8 mouse cellular contexts compared by ENCODE assay signal in the genomic region with DNA sequence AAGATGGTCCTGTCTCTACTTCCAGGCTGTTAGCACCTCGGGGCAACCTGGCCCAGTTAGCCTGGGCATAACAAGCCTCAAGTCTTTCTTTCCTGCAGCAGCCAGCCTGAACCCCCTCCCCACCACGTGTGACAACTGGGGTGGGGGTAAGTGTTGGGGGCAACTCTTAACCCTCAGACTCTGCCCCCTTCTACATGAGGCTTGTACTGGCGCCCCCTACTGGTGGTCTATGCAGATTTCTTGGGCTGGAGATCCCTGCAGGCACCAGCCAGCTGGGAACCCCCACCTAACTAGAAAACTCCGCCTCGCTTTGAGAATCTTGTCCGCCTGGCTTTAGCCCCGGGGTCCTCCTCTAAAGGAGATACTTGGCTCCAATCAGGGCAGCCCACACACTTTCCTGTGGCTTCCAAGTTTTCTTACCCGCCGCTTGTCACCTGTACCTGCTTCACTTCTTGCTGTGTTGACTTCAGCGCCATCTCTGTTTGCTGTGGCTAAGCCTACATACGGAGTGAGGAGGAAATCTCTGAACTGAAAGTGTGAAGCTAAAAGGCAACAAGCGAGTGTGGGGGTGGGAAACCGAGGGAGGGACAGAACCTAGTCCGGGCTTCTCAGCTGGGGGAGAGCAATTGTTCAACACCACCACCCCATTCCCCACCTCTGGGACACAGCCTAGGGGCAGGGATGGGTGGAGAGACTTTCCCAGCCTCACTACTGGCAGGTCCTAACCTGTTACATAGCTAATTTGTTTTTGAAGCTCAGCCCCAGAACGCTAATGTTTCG. TPM values are rescaled to one million over a fixed set of nuclear protein-coding genes. Genes with fewer than 3 reads are reported as not detected.
DNase-seq lines count a peak whose midpoint lies in the region; ATAC-seq and TF ChIP-seq lines count a peak whose summit lies in the region.

No protein-coding gene starts in this region.

- DNase-seq in gastrocnemius, adult 2 months: peak; percentile 41
- no peak for DNase-seq in gastrocnemius, postnatal 4 days (ENCODE audit: low spot score in 2 of 2)
- peak; percentile 52 to 55 for DNase-seq in B cell, adult 2 months
- peak; percentile 20 for DNase-seq in brain, embryonic 14.5 days (ENCODE audit: low read depth)
- peak; percentile 75 for DNase-seq in intestine, embryonic 14.5 days (ENCODE audit: low spot score)
- peak; percentile 33 for DNase-seq in lung, postnatal 10 days
- DNase-seq in urinary bladder, postnatal 25 days (ENCODE audit: low spot score): peak; percentile 50
- DNase-seq in right cerebral cortex, postnatal 14 days: no peak

- WGBS in intestine, embryonic 14.5 days: 20% methylated on average over 16 of the region's 16 CpGs

- TF ChIP-seq POLR2A in brain, embryonic 14.5 days (IDR thresholded peaks at IDR 0.05; ENCODE audit: borderline replicate concordance, extremely low read depth, insufficient read depth, insufficient read length, poor library complexity, severe bottlenecking): no peak

- peak overlapping the region; percentile 36 for H3K4me2 ChIP-seq in intestine, embryonic 14.5 days (ENCODE audit: low read length)

- ATAC-seq in intestine, embryonic 14.5 days (replicated peaks; ENCODE audit: low FRiP score, low TSS enrichment, low read depth): no peak

- no peaks in the 10 kb centered on the region for H3K36me3 ChIP-seq in intestine, embryonic 14.5 days (ENCODE audit: control insufficient read depth, insufficient read depth, low read length)

- no peak overlapping the region for H3K9ac ChIP-seq in intestine, embryonic 14.5 days (ENCODE audit: low read length)

- H3K4me3 ChIP-seq in gastrocnemius, adult 2 months: peak overlapping the region; percentile 19; the same call in 1 of the 2 replicates
- 0 out of 2 replicates have a peak overlapping the region, but pooled peaks have one; percentile 8 for H3K4me3 ChIP-seq in intestine, embryonic 14.5 days (ENCODE audit: low read depth, low read length)

- H3K27me3 ChIP-seq in intestine, embryonic 14.5 days (replicated peaks; ENCODE audit: control insufficient read depth, insufficient read depth, low read length): no peaks in the 10 kb centered on the region

- peak; percentile 65 for TF ChIP-seq CTCF in gastrocnemius, adult 2 months (IDR thresholded peaks at IDR 0.05)
- TF ChIP-seq CTCF in brain, embryonic 14.5 days (IDR thresholded peaks at IDR 0.05; ENCODE audit: borderline replicate concordance, extremely low read depth, insufficient read depth, insufficient read length): peak; percentile 47; the same call in 1 of the 2 replicates

- no peaks in the 10 kb centered on the region for H3K4me1 ChIP-seq in intestine, embryonic 14.5 days (replicated peaks; ENCODE audit: control insufficient read depth, insufficient read depth, low read length)

- intact Hi-C loops in gastrocnemius, adult 2 months (cut with DNase I): no loop called here

- H3K27ac ChIP-seq in gastrocnemius, adult 2 months: no peak overlapping the region
- H3K27ac ChIP-seq in intestine, embryonic 14.5 days (ENCODE audit: low read depth): no peak overlapping the region

- H3K9me3 ChIP-seq in intestine, embryonic 14.5 days (ENCODE audit: control insufficient read depth, low read length): no peaks in the 10 kb centered on the region

RNA-seq across cellular contexts. Expression of gene Aqp7, which starts 16.1 kb away (rescaled TPM):
- total RNA-seq in gastrocnemius, adult 2 months (2021): 10 to 100 TPM in 1 of 2 experiments, 1 to 10 TPM in 1; 9.3 to 11.2 TPM
- total RNA-seq in gastrocnemius, postnatal 4 days (2021): 10 to 100 TPM in 1 of 2 experiments, 1 to 10 TPM in 1; 8.2 to 10.5 TPM
- polyA plus RNA-seq in brain, embryonic 14.5 days (2012; rRNA removed): not detected in 2 replicates
- polyA plus RNA-seq in intestine, embryonic 14.5 days (2014; fragmentation: Nextera tagmentation; extraction: Ambion mirVana): 0.16 TPM in 2 replicates

RNA-seq across cellular contexts. Expression of gene Aqp3, which starts 33.9 kb away (rescaled TPM):
- not detected for total RNA-seq in gastrocnemius, adult 2 months (2021)
- total RNA-seq in gastrocnemius, postnatal 4 days (2021): under 1 TPM in 1 of 2 experiments, not detected in 1; 0.49 TPM
- polyA plus RNA-seq in brain, embryonic 14.5 days (2012; rRNA removed): 1.4 and 4.3 TPM in 2 replicates
- 0.96 TPM in 1 of 2 replicates, not detected in the other for polyA plus RNA-seq in intestine, embryonic 14.5 days (2014; fragmentation: Nextera tagmentation; extraction: Ambion mirVana)

Comparison
In these comparisons a context has a peak if more than half of its experiments do, and no peak if none do; other contexts are left out.
1. DNase-seq: peak in gastrocnemius, adult 2 months (single experiment), B cell, adult 2 months (2 of 2), brain, embryonic 14.5 days (single experiment), intestine, embryonic 14.5 days (single experiment), lung, postnatal 10 days (single experiment) and urinary bladder, postnatal 25 days (single experiment); none in gastrocnemius, postnatal 4 days (0 of 2) and right cerebral cortex, postnatal 14 days (single experiment).